ENCODE assay signal across 8 mouse cellular contexts in the genomic region with DNA sequence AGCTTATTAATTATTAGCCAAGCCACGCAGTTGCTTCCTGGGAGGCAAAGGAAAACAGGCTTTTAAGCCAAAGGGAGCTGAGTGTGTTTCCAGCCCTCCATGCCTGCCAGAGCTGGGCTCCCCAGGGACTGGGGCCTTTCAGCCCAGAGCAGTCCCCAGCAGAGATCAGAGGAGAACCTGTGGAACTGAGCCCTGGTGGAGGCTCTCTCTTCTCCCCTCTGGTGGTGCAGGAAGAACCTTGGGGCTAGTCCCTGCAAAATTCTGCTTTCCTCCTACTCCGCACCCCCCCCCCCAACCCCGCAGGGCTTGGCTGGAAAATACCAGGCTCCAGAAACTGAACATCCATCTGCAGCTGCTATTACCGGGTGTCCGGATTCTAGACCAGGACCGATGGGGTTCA. TPM values are rescaled to one million over a fixed set of nuclear protein-coding genes. Genes with fewer than 3 reads are reported as not detected.
A peak's percentile ranks its signal among the peaks of the same experiment; 100 is the strongest.
DNase-seq lines count a peak whose midpoint lies in the region; ATAC-seq lines count a peak whose summit lies in the region.

No protein-coding gene starts in this region.

- intact Hi-C loops in heart, postnatal 36 days (cut with DNase I) = no loop called here

- H3K4me3 ChIP-seq in heart, embryonic 15.5 days = peak overlapping the region; percentile 39; the same call in 1 of the 2 replicates
- H3K4me3 ChIP-seq in embryonic facial prominence, embryonic 11.5 days (ENCODE audit: low read depth, low read length) = peak overlapping the region; percentile 48
- H3K4me3 ChIP-seq in hindbrain, embryonic 14.5 days (replicated peaks; ENCODE audit: low read length) = peak overlapping the region; percentile 46
- peak overlapping the region; percentile 25; the same call in 1 of the 2 replicates for H3K4me3 ChIP-seq in liver, embryonic 13.5 days (replicated peaks)

- peaks cover 46% of the 10 kb centered on the region for H3K27me3 ChIP-seq in heart, embryonic 15.5 days
- peaks cover 12% of the 10 kb centered on the region for H3K27me3 ChIP-seq in embryonic facial prominence, embryonic 11.5 days (ENCODE audit: control insufficient read depth, insufficient read depth, low read length)
- no peaks in the 10 kb centered on the region for H3K27me3 ChIP-seq in hindbrain, embryonic 14.5 days (ENCODE audit: control insufficient read depth, insufficient read depth, low read length)
- peaks cover 56% of the 10 kb centered on the region for H3K27me3 ChIP-seq in liver, embryonic 13.5 days

- no peak; the same call in 1 of the 2 replicates for ATAC-seq in heart, embryonic 15.5 days (replicated peaks; ENCODE audit: insufficient number of reproducible peaks, insufficient read depth, low FRiP score, low read depth)
- ATAC-seq in embryonic facial prominence, embryonic 11.5 days (replicated peaks; ENCODE audit: insufficient number of reproducible peaks, low FRiP score, low TSS enrichment, low read depth) = no peak
- no peak for ATAC-seq in hindbrain, embryonic 14.5 days (ENCODE audit: low FRiP score)
- no peak for ATAC-seq in liver, embryonic 13.5 days (ENCODE audit: low read depth)

- H3K9me3 ChIP-seq in heart, embryonic 15.5 days (replicated peaks) = no peaks in the 10 kb centered on the region
- H3K9me3 ChIP-seq in embryonic facial prominence, embryonic 11.5 days (replicated peaks; ENCODE audit: control insufficient read depth, low read length) = no peaks in the 10 kb centered on the region
- H3K9me3 ChIP-seq in hindbrain, embryonic 14.5 days (ENCODE audit: control insufficient read depth, low read length) = no peaks in the 10 kb centered on the region
- H3K9me3 ChIP-seq in liver, embryonic 13.5 days (replicated peaks) = no peaks in the 10 kb centered on the region

- peaks cover 17% of the 10 kb centered on the region for H3K4me1 ChIP-seq in heart, embryonic 15.5 days (replicated peaks)
- H3K4me1 ChIP-seq in embryonic facial prominence, embryonic 11.5 days (ENCODE audit: control insufficient read depth, insufficient read depth, low read length) = peaks cover 4% of the 10 kb centered on the region
- peaks cover 28% of the 10 kb centered on the region for H3K4me1 ChIP-seq in hindbrain, embryonic 14.5 days (replicated peaks; ENCODE audit: control insufficient read depth, insufficient read depth, low read length)
- peaks cover 28% of the 10 kb centered on the region for H3K4me1 ChIP-seq in liver, embryonic 13.5 days (replicated peaks)

- DNase-seq in heart, postnatal 36 days = no peak
- DNase-seq in embryonic facial prominence, embryonic 11.5 days (ENCODE audit: low spot score) = peak; percentile 22
- DNase-seq in hindbrain, embryonic 14.5 days (ENCODE audit: low spot score) = no peak
- no peak for DNase-seq in liver, embryonic 13.5 days
- no peak for DNase-seq in Muller cell, postnatal 12 days (ENCODE audit: inconsistent ontology term)
- DNase-seq in adipocyte (ENCODE audit: low spot score) = no peak
- no peak for DNase-seq in testis, postnatal 14 days (ENCODE audit: low spot score)

- 14% methylated on average over 6 of the region's 6 CpGs for WGBS in heart, embryonic 15.5 days
- 5% methylated on average over 6 of the region's 6 CpGs for WGBS in embryonic facial prominence, embryonic 11.5 days
- 8% methylated on average over 6 of the region's 6 CpGs for WGBS in hindbrain, embryonic 14.5 days
- 15% methylated on average over 6 of the region's 6 CpGs for WGBS in liver, embryonic 13.5 days (ENCODE audit: insufficient replicate concordance)

- H3K9ac ChIP-seq in heart, embryonic 15.5 days = no peak overlapping the region
- H3K9ac ChIP-seq in embryonic facial prominence, embryonic 11.5 days (replicated peaks; ENCODE audit: low read length) = peak overlapping the region; percentile 43; the same call in 1 of the 2 replicates
- peak overlapping the region; percentile 68 for H3K9ac ChIP-seq in hindbrain, embryonic 14.5 days
- H3K9ac ChIP-seq in liver, embryonic 13.5 days = no peak overlapping the region

- no peaks in the 10 kb centered on the region for H3K36me3 ChIP-seq in heart, embryonic 15.5 days
- H3K36me3 ChIP-seq in embryonic facial prominence, embryonic 11.5 days (replicated peaks; ENCODE audit: control insufficient read depth, insufficient read depth, low read depth, low read length) = no peaks in the 10 kb centered on the region
- no peaks in the 10 kb centered on the region for H3K36me3 ChIP-seq in hindbrain, embryonic 14.5 days (replicated peaks; ENCODE audit: control insufficient read depth, insufficient read depth)
- H3K36me3 ChIP-seq in liver, embryonic 13.5 days = no peaks in the 10 kb centered on the region

- no peak overlapping the region for H3K27ac ChIP-seq in heart, embryonic 15.5 days
- no peak overlapping the region for H3K27ac ChIP-seq in embryonic facial prominence, embryonic 11.5 days (replicated peaks; ENCODE audit: low read depth, low read length)
- peak overlapping the region; percentile 68; the same call in 1 of the 2 replicates for H3K27ac ChIP-seq in hindbrain, embryonic 14.5 days
- no peak overlapping the region for H3K27ac ChIP-seq in liver, embryonic 13.5 days

- H3K4me2 ChIP-seq in heart, embryonic 15.5 days = peak overlapping the region; percentile 78
- H3K4me2 ChIP-seq in embryonic facial prominence, embryonic 11.5 days (ENCODE audit: low read depth, low read length) = peak overlapping the region; percentile 96
- peak overlapping the region; percentile 72 for H3K4me2 ChIP-seq in hindbrain, embryonic 14.5 days (replicated peaks)
- no peak overlapping the region for H3K4me2 ChIP-seq in liver, embryonic 13.5 days

RNA-seq across cellular contexts. Expression of a gene that starts 1.6 kb away (rescaled TPM):
- polyA plus RNA-seq in heart, embryonic 15.5 days (2015; fragmentation: Nextera tagmentation; extraction: Ambion mirVana) = 0.09 and 0.49 TPM in 2 replicates
- total RNA-seq in heart, postnatal 36 days (2021) = not detected
- polyA plus RNA-seq in embryonic facial prominence, embryonic 11.5 days (2014; fragmentation: Nextera tagmentation; extraction: Ambion mirVana) = 1.3 and 2.1 TPM in 2 replicates
- polyA plus RNA-seq in hindbrain, embryonic 14.5 days (2014; fragmentation: Nextera tagmentation; extraction: Ambion mirVana) = 17.5 and 19.8 TPM in 2 replicates
- 0.02 and 0.06 TPM in 2 replicates for polyA plus RNA-seq in liver, embryonic 13.5 days (2015; fragmentation: Nextera tagmentation; extraction: Ambion mirVana)

Comparison
In these comparisons a context has a peak if more than half of its experiments do, and no peak if none do; other contexts are left out.
1. H3K9ac ChIP-seq: peak in embryonic facial prominence, embryonic 11.5 days (single experiment) and hindbrain, embryonic 14.5 days (single experiment); none in heart, embryonic 15.5 days (single experiment) and liver, embryonic 13.5 days (single experiment).
2. Peak in every context shown above with its lines, with median percentiles within 50 percentile points of each other: H3K4me3 ChIP-seq.